Mouse (Mus musculus): ENCODE measurements around the gene Ltb4r2.

DNA sequence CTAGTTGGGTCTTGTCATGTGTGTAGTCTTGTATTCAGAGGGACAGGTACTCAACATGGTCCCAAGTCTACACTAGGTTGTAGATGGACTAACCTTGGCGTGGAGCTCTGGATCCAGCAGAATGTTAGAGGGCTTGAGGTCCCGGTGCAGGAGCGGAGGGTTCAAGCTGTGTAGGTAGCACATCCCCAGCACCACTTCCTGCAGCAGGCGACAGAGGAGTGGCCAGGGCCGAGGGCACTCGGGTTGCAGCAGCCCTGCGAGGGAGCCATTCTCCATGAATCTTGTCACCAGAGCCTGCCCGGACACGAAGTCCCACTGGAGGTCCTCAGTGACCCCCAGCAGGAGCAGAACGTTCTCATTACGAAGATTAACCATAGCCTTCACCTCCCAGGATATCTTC lies 26.5 kb downstream of the Ltb4r2 start:
- TF ChIP-seq POLR2A (IDR thresholded peaks at IDR 0.05; ENCODE audit: control insufficient read depth, extremely low read depth, insufficient read depth, low read length, poor library complexity): no peak
- no peak for TF ChIP-seq CTCF (IDR thresholded peaks at IDR 0.05; ENCODE audit: borderline replicate concordance, control insufficient read depth, extremely low read depth, insufficient read depth, low read length, poor library complexity)
